Mouse (Mus musculus) hindbrain, embryonic 16.5 days (tissue): ENCODE results near the gene Iqce. TPM values are rescaled to one million over a fixed set of nuclear protein-coding genes. Genes with fewer than 3 reads are reported as not detected.
A peak's percentile ranks its signal among the peaks of the same experiment; 100 is the strongest.
"Not testable (repeated sequence)": the region's sequence is repeated elsewhere in the genome, so short reads cannot be mapped to it uniquely, and the experiment has no call there.

Source experiments
- ATAC-seq: fragments of 200-750 bp; cut with Nextera tagmentation; 2 replicates; pipeline ENCODE4 v1.8.0; 2017; ENCODE audit warnings: moderate TSS enrichment, moderate library complexity
- H3K27ac ChIP-seq: fragments of 300-500 bp; sonication (generic); 2 replicates; pipeline ENCODE4 v1.5.1; 2014; ENCODE audit warnings: low read depth, mild to moderate bottlenecking, control low read depth, low read length, moderate library complexity
- H3K27me3 ChIP-seq: fragments of 300-500 bp; sonication (generic); replicated peaks from 2 replicates; pipeline ENCODE4 v1.6.1; 2014; ENCODE audit warnings: low read length; ENCODE audit not compliant: control insufficient read depth, insufficient read depth
- H3K36me3 ChIP-seq: fragments of 300-500 bp; sonication (generic); 2 replicates; pipeline ENCODE4 v1.6.1; 2014; ENCODE audit warnings: mild to moderate bottlenecking, low read length, moderate library complexity, mixed read lengths; ENCODE audit not compliant: control insufficient read depth, insufficient read depth
- H3K4me1 ChIP-seq: fragments of 300-500 bp; sonication (generic); 2 replicates; pipeline ENCODE4 v1.6.1; 2014; ENCODE audit warnings: low read depth, low read length; ENCODE audit not compliant: control insufficient read depth, insufficient read depth
- H3K4me2 ChIP-seq: fragments of 300-500 bp; sonication (generic); 2 replicates; pipeline ENCODE4 v1.6.1; 2014; ENCODE audit warnings: mild to moderate bottlenecking, low read length, control low read depth, moderate library complexity
- H3K4me3 ChIP-seq: fragments of 300-500 bp; sonication (generic); 2 replicates; pipeline ENCODE4 v1.5.1; 2014; ENCODE audit warnings: mild to moderate bottlenecking, low read length, control low read depth, moderate library complexity
- H3K9ac ChIP-seq: fragments of 300-500 bp; sonication (generic); 2 replicates; pipeline ENCODE4 v1.6.1; 2014; ENCODE audit warnings: low read depth, mild to moderate bottlenecking, control low read depth, low read length, moderate library complexity
- H3K9me3 ChIP-seq: fragments of 300-500 bp; sonication (generic); 2 replicates; pipeline ENCODE4 v1.6.1; 2014; ENCODE audit warnings: mild to moderate bottlenecking, low read length, moderate library complexity; ENCODE audit not compliant: control insufficient read depth
- WGBS: fragments of 180-500 bp; shearing (Covaris S2); extraction: QIAGEN DNeasy Blood & Tissue Kit; methylation state at CpG from one replicate; pipeline ENCODE4 v1.1.7; 2014; 5-methylcytosine and 5-hydroxymethylcytosine counted together
- polyA plus RNA-seq: library from polyadenylated mRNA; unstranded; fragments of >200 nt; fragmentation: Nextera tagmentation; extraction: Ambion mirVana; gene quantifications from 2 replicates; pipeline ENCODE4 v1.2.1, GENCODE M21; 2015

Iqce gene
- polyA plus RNA-seq, 1 experiment from 2014 or later, result 27.9 TPM

GRCm38 (mm10) chr5:140675079-140675478 lies 27.1 kb downstream of the Iqce start:
- no peak for ATAC-seq

GRCm38 (mm10) chr5:140674036-140674435 lies 28.1 kb downstream of the Iqce start:
- Histone ChIP-seq H3K9ac (no peak overlapping the region), H3K4me1 (no peaks in the 10 kb centered on the region), H3K27ac (no peak overlapping the region), H3K4me3 (no peak overlapping the region), H3K4me2 (no peak overlapping the region), H3K9me3 (peaks cover 2% of the 10 kb centered on the region; the same call in 1 of the 2 replicates), H3K27me3 (no peaks in the 10 kb centered on the region), H3K36me3 (peaks cover 31% of the 10 kb centered on the region)
- no peak for ATAC-seq
- WGBS, result 88% methylated on average over 17 of the region's 17 CpGs

More at GRCm38 (mm10) chr5:140675079-140675478, 27.1 kb downstream of the Iqce start:
- Histone ChIP-seq H3K4me3 (no peak overlapping the region), H3K36me3 (peaks cover 21% of the 10 kb centered on the region), H3K4me1 (no peaks in the 10 kb centered on the region), H3K9ac (no peak overlapping the region), H3K4me2 (no peak overlapping the region), H3K27ac (no peak overlapping the region), H3K9me3 (no peaks in the 10 kb centered on the region), H3K27me3 (no peaks in the 10 kb centered on the region)
- 63% methylated on average over 11 of the region's 11 CpGs for WGBS

- not testable (repeated sequence) for H3K4me3 ChIP-seq, H3K9ac ChIP-seq, H3K27me3 ChIP-seq, H3K27ac ChIP-seq, H3K4me1 ChIP-seq, H3K9me3 ChIP-seq, ATAC-seq, H3K4me2 ChIP-seq
- peaks cover 35% of the 10 kb centered on the region for H3K36me3 ChIP-seq
- WGBS, result 90% methylated on average over 6 of the region's 6 CpGs
Measured at GRCm38 (mm10) chr5:140672603-140673002, 29.6 kb downstream of the Iqce start.

GRCm38 (mm10) chr5:140672115-140672514 lies 30.1 kb downstream of the Iqce start:
- Histone ChIP-seq H3K4me1 (no peaks in the 10 kb centered on the region), H3K27me3 (no peaks in the 10 kb centered on the region), H3K4me3 (no peak overlapping the region), H3K9ac (no peak overlapping the region), H3K9me3 (peaks cover 5% of the 10 kb centered on the region; the same call in 1 of the 2 replicates), H3K27ac (no peak overlapping the region), H3K4me2 (no peak overlapping the region), H3K36me3 (peaks cover 33% of the 10 kb centered on the region)
- WGBS, result 89% methylated on average over 6 of the region's 6 CpGs
- no peak for ATAC-seq

GRCm38 (mm10) chr5:140663621-140664180 lies 38.5 kb downstream of the Iqce start:
- no peaks in the 10 kb centered on the region for H3K27me3 ChIP-seq
- peaks cover 16% of the 10 kb centered on the region for H3K4me1 ChIP-seq
- WGBS, result 51% methylated on average over 7 of the region's 7 CpGs
- no peak for ATAC-seq
- peaks cover 8% of the 10 kb centered on the region for H3K36me3 ChIP-seq
- 0 out of 2 replicates have a peak, but pooled peaks cover under 1% of the 10 kb centered on the region for H3K9me3 ChIP-seq
- no peak overlapping the region for H3K4me2 ChIP-seq
- peak overlapping the region; percentile 9; the same call in 1 of the 2 replicates for H3K27ac ChIP-seq
- H3K4me3 ChIP-seq, result no peak overlapping the region
- no peak overlapping the region for H3K9ac ChIP-seq

- Histone ChIP-seq H3K27ac (peak overlapping the region; percentile 31; the same call in 1 of the 2 replicates), H3K36me3 (peaks cover 6% of the 10 kb centered on the region), H3K4me1 (peaks cover 16% of the 10 kb centered on the region), H3K27me3 (no peaks in the 10 kb centered on the region), H3K9ac (no peak overlapping the region), H3K4me3 (no peak overlapping the region), H3K4me2 (no peak overlapping the region), H3K9me3 (no peaks in the 10 kb centered on the region)
- no peak for ATAC-seq
- 63% methylated on average over 17 of the region's 17 CpGs for WGBS
Measured at GRCm38 (mm10) chr5:140662741-140663592, 39.2 kb downstream of the Iqce start.

GRCm38 (mm10) chr5:140661875-140662643 lies 40.1 kb downstream of the Iqce start:
- H3K4me1 ChIP-seq, result peaks cover 16% of the 10 kb centered on the region
- H3K27ac ChIP-seq, result no peak overlapping the region
- no peak overlapping the region for H3K9ac ChIP-seq

DNA sequence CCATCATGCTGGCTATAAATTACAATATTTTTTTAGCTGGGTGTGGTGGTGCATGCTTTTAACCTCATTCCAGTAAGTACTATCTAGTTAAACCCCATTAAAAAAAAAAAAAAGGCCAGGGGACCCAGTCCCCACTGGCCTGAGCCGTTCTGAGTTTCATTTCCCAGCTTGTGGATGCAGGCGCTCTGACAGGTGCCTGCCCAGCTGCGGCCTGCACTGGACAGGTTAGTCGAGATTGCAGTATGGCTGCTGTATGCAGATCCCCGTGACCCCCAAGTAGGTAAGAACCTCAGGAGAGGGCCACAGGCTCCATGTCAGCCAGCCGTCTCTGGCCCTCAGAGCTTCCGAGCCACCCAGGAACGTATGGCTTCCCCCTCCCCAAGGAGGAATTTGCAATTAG lies 40.8 kb downstream of the Iqce start:
- no peak overlapping the region for H3K27ac ChIP-seq
- peaks cover 16% of the 10 kb centered on the region for H3K4me1 ChIP-seq
- H3K27me3 ChIP-seq, result no peaks in the 10 kb centered on the region
- no peak overlapping the region for H3K9ac ChIP-seq
- no peak for ATAC-seq
- H3K36me3 ChIP-seq, result peaks cover 4% of the 10 kb centered on the region
- H3K4me3 ChIP-seq, result no peak overlapping the region
- 71% methylated on average over 8 of the region's 8 CpGs for WGBS
- no peaks in the 10 kb centered on the region for H3K9me3 ChIP-seq
- no peak overlapping the region for H3K4me2 ChIP-seq

More at GRCm38 (mm10) chr5:140661875-140662643, 40.1 kb downstream of the Iqce start:
- no peaks in the 10 kb centered on the region for H3K27me3 ChIP-seq
- ATAC-seq, result no peak
- peaks cover 4% of the 10 kb centered on the region for H3K36me3 ChIP-seq
- WGBS, result 56% methylated on average over 12 of the region's 12 CpGs
- H3K4me2 ChIP-seq, result no peak overlapping the region
- H3K9me3 ChIP-seq, result no peaks in the 10 kb centered on the region
- no peak overlapping the region for H3K4me3 ChIP-seq

DNA sequence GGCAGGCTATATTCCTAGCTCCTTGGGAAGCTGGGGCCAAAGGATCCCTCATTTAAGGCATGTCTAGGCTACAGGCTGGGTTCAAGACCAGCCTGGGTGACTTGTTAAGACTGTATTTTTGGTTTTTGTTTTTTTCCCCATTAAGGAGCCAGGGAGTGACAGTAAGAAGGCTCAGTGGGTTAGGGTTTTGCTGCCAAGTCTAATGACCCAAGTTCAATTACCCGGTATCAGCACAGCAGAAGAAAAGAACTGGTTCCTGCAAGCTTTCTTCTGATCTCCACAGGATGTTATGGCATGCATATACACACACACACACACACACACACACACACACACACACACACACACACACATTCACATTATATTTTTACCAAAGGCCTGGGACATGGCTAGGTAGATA lies 41.8 kb downstream of the Iqce start:
- H3K36me3 ChIP-seq, result no peaks in the 10 kb centered on the region
- H3K27ac ChIP-seq, result peak overlapping the region; percentile 79
- no peak overlapping the region for H3K4me2 ChIP-seq
- H3K4me3 ChIP-seq, result no peak overlapping the region
- ATAC-seq, result no peak
- no peak overlapping the region for H3K9ac ChIP-seq
- H3K27me3 ChIP-seq, result no peaks in the 10 kb centered on the region
- H3K4me1 ChIP-seq, result peaks cover 16% of the 10 kb centered on the region
- 38% methylated on average over 1 of the region's 1 CpGs for WGBS
- no peaks in the 10 kb centered on the region for H3K9me3 ChIP-seq
